Mouse (Mus musculus): ENCODE measurements around the gene Maml3.

Gene Maml3

DNA sequence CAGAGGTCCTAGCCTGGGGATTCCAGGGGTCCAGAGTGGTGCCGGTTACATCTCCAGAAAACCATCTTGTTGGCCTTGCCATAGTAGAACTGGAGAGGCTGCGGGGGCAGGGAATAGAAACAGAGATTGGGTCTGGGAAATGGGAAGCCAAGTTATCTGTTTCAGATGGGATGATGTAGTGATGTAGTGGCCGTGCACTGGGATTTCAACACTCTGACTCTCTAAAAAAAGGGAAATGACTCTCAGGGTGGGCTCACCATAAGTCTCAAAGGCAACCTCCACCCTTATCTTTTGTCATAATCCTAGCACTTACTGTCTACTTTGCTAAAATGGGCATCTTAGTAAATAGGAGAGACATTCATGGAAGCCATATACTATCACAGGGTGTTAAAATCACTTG lies 406.9 kb downstream of the Maml3 start:
- no peak for DNase-seq

- DNase-seq = no peak
These were observed 409.2 kb downstream of the Maml3 start for GRCm38 (mm10) chr3:51695713-51696112.

DNA sequence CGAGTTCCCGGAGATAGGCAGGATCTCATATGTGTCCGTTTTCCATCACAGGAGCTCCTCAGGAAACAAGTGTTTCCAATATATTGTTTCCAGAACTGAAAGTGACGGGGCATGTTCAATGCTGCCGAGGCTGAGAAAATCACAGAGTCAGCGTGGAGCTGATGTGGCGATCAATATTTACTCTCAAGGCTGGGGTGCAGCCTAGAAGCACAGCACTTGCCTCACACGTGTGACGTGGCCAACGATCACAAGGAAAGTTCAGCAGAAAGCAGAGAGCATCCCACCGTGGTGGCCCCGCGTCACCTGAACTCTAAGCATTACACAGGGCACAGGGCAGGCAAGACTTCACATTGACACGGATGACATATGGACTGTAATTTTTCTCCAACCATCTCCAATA lies 410.3 kb downstream of the Maml3 start:
- no peak for DNase-seq

GRCm38 (mm10) chr3:51693196-51693595 lies 411.7 kb downstream of the Maml3 start:
- DNase-seq = no peak

DNA sequence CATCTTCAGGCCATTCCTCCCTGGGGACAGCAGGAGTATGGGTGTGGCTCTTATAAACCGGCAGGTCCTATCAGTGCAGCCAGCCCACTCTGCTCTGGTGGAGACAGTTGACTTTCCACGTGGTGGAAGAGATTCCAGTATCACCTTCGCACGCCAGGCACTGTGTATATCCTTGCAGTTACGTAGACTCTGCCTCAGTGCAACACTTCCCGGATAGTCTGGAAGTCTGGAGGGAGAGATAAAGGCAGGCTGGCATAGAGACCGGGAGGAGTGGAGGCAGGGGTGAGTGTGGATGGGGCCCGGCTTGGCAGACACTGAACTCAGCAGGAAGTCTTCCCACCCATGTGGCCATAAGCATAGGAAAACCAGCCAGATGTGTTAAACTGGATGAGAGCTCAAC lies 416.2 kb downstream of the Maml3 start:
- DNase-seq = no peak

GRCm38 (mm10) chr3:51686791-51687190 lies 418.1 kb downstream of the Maml3 start:
- no peak for DNase-seq

DNA sequence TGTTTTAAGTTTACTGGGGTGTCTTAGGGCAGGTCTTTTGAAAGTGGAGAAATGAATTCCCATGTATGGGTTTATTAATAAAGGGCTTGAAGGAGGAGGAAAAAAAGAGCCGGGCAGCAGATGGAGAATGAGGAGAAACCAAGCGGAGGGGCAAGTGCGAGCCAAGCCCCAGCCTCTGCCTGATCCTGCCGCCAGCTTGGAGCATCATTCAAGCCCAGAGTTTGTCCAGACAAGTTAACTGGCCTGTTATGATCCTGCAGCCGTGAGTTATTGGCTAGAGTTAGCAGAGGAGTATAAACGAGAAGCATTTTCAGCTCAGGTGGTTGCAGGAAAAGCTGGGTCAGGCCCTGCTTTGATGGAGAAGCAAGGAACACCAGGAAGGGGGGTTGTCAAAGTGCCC lies 418.6 kb downstream of the Maml3 start:
- DNase-seq = no peak

GRCm38 (mm10) chr3:51685539-51685938 lies 419.3 kb downstream of the Maml3 start:
- DNase-seq = no peak

- DNase-seq = no peak
These were observed 429.9 kb downstream of the Maml3 start for GRCm38 (mm10) chr3:51674963-51675362.

GRCm38 (mm10) chr3:51673408-51674086 lies 431.3 kb downstream of the Maml3 start:
- peak; percentile 60 to 62 for DNase-seq

DNA sequence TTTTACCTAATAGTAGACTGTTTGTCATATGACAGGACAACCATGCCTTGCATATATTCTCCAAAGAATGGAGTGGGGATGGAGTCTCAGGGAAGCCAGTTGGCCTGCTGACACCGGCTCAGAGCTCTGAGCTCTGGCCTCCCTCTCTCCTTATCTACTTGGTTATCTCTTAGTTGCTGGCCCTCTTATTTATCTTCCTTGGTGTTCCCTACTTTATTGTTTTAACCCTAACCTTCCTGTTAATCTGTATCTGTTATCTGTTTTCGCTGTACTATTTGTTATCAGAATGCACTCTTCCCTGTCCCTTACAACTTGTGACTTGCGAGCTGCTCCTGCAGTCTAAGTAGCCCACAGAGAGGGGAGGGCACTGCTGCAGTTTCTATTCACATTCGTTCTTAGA lies 432.2 kb downstream of the Maml3 start:
- no peak for DNase-seq

GRCm38 (mm10) chr3:51671071-51671469 lies 433.8 kb downstream of the Maml3 start:
- DNase-seq = no peak

GRCm38 (mm10) chr3:51670414-51671070 lies 434.3 kb downstream of the Maml3 start:
- DNase-seq = no peak

DNA sequence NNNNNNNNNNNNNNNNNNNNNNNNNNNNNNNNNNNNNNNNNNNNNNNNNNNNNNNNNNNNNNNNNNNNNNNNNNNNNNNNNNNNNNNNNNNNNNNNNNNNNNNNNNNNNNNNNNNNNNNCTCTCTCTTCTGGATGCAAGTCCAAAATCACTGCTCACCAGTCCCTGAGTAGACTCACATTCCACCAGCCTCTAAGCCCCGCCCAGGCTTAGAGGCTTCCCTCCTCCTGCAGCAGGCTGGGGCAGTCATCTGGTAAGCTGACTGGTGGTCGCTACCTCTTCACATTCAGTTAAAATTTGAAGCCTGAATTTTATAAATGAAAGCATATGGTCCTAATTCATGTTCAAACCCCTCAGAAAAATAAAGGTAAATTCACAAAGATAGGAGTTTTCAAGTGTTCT lies 436.3 kb downstream of the Maml3 start:
- DNase-seq = no peak

DNA sequence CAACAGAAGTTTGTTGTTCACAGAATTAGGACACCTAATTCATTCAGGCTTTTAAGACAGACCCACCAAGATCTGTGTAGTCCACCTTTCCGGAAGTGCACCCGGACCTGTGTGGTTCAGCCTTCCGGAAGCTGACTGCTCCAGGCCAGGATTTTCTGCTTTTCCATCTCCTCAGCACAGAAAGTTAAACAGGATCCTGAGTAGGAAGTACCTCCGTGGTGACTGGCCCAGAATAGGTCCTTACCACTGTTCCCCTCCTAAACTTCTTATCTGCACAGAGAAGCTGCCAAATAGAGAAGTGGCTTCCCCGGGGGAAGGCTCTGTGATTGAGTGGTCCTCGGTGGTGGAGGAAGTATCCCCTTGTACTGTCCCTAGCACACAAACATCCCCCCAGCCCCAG lies 442.3 kb downstream of the Maml3 start:
- DNase-seq = no peak

DNA sequence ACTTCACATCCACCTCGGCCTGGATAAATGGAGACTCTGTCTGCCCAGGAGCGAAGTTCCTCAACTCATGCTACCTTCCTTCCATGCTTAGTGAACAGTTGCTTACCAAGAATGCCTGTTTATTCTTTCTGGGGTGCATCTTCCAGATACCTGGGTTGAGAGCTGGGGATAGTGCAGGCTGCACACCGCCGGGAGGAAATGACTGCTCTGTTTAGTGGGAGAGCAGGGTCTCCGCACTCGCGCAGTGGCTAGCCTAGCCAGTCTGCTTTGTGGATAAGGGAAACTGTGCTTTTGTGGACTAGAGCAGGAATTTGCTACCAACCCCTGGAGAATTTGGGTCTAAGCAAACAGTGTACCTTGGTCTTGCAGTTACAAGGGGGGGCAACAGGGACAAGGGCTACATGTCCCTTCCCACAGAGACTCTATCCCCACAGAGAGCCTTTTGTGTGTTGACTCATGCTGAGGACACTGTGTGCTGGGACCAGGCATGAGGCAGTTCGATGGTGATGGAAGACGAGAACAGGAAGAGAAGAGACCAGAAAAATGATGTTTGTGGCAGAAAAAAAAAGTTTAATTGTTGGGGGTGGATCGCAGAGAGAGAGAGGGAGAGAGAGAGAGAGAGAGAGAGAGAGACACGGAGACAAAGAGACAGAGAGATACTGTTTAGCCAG lies 442.9 kb downstream of the Maml3 start:
- DNase-seq = no peak

DNA sequence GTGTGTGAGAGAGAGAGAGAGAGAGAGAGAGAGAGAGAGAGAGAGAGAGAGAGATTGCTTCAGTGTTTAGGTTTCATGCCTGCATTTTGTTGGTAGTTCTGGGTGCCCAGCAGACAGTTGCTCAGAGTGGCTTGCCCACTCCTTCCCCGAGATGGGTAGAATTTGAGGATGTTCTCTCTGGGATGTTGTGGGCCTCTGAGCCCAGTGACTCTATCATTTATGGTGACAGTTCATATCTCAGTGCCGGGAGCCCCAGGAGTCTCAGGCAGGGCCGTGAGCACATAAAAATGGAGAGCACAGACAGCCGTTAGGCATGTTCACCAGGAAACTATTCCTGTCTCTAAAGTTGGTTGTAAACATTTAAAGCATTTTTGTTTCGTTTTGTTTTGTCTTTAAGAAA lies 443.5 kb downstream of the Maml3 start:
- no peak for DNase-seq

GRCm38 (mm10) chr3:51660821-51661276 lies 444.0 kb downstream of the Maml3 start:
- no peak for DNase-seq

GRCm38 (mm10) chr3:51660060-51660459 lies 444.8 kb downstream of the Maml3 start, which contains the start of gene Mgst2:
Mgst2 (plus strand) TSS chr3:51660360.
- DNase-seq = no peak

DNA sequence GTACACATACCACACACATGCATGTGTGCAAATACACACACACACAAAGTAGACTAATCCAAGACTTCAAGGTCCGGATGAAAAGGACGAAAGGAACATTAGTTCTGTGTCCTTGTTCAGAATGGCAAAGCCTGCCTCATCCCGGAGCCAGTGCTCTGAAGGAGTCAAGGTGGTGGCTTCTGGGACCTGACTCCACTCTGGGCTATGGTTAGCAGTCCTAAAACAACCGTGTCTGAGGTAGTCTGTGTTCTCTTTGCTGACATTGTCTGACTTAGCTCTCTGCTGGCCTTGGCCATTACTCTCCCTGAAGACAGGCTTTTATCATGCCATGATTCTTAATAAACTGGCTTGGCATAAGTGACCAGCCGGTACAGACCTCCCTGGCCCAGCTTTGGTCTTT lies 445.5 kb downstream of the Maml3 start:
- no peak for DNase-seq

DNA sequence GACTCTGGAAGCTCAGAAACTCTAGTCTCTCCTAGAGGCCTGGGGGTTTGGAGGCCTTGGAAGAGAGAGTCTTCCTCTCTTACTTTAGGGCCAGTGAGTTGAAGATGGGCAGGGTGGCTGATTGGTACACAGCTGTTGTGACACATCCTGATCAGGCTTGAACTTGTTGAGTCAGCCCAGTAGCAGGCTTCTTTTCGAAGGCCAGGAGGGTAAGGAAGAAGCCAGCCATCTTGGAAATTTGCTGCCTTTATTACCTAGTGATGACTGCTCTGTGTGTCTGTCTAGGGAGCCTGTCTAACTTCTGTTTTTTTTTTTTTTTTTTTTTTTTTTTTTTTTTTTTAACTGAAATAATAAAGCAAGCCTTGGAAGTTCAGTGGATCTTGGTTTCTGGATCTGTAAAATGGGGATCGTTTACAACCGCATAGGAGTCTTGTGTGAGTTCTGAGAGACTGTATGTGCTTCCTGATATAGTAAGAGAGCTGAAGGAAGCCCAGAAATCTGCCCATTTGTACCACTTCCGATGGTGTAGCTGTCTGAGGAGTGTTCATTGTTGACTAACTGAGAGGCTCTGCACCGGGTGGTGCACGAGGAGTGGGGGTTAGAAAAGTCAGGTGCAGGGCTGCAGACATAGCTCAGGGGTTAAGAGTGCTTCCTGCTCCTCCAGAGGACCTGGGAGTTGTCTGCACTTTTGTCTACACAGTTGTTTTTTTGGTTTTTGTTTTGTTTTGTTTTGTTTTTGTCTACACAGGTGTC lies 450.4 kb downstream of the Maml3 start:
- DNase-seq = no peak

- DNase-seq = peak; percentile 15 to 27
These were observed 452.2 kb downstream of the Maml3 start for GRCm38 (mm10) chr3:51652701-51653100.

DNA sequence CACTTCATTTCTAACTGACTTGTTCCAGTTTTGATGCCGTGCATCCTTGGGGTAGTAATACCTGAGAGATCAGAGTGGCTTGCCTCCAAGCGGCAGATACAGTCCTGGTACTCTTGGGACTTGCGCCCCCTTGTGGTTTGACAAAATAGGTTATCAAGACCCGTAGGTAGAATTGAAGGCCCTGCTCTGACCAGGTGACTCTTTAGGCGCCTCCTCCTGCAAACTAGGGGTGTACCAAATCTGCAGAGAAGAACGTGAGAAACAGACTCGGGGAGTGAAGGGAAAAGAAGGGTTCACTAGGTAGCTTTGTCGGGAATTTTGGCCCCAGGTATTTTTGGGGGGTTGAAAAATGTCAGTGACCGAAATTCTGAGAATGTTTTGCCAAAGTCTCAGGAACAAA lies 452.6 kb downstream of the Maml3 start:
- DNase-seq = peak; percentile 90 to 91

Data from cerebellum, adult 18-20 months (tissue).